Mouse (Mus musculus) gastrocnemius, adult 8-10 months (tissue): ENCODE data around the gene Brd3os. TPM values are rescaled to one million over a fixed set of nuclear protein-coding genes. Genes with fewer than 3 reads are reported as not detected.

Experiments
- DNase-seq, 2 experiments: peaks; one replicate each; pipeline ENCODE4 v3.0.0; 2022; ENCODE audit warnings: low spot score in 2 of 2
- total RNA-seq, 4 experiments: library from RNA; stranded (reverse); gene quantifications; 2 replicates each; pipeline ENCODE4 v1.2.4; 2022

Brd3os gene
- total RNA-seq, 4 experiments from 2014 or later = 0.70 to 1.2 (median 0.82) TPM

DNA sequence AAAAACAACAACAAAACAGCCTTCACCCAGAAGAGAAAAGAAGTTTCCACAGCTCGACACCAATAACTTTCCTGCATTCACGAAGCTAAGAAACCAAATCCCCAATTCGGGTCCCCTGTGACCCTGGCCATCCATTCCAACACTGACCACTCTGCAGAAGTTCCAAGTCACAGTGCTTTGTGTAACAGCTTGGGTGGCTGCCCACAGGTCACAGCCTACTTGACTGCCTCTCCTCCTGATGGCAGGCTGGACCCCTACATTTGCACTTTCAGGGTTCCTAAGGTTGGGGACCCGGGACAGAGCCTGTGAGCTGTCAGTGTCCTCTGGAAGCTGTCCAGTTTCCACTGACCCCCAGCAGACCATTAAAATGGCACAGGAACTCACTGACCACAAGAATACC is 20.8 kb downstream of the Brd3os start:
- DNase-seq = no peak

DNA sequence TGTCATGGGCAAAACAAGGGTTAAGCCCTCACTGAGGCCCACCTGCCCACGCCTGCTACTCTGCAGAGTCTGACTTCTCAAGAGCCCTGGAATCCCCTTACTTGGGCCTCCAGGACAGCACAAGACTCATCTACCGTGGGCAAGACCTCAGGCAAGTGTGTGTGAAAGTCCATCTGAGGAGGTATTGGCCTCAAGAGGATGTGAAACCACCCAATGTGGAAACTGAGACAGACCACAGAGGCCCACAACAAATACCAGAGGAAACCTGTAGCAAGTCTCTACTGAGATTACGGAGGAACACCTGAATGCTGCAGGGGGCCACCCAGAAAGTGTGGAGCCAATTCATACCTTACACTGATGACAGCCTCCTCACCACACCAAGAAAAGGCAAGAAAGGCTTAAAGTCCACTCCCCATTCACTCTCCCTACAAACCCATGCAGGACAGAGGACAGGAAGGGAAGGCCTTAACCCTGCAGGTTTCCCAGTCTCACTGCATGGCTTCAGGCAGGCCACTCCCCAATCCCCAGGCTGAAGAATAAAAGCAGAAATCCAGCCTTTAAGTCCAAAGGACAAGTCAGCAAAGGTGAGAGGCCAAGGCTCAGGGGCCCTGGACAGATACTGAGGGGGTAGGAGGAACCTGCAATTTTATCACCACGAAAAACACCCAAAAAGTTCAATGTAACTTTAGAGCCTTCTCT is 27.3 kb downstream of the Brd3os start:
- no peak for DNase-seq

DNA sequence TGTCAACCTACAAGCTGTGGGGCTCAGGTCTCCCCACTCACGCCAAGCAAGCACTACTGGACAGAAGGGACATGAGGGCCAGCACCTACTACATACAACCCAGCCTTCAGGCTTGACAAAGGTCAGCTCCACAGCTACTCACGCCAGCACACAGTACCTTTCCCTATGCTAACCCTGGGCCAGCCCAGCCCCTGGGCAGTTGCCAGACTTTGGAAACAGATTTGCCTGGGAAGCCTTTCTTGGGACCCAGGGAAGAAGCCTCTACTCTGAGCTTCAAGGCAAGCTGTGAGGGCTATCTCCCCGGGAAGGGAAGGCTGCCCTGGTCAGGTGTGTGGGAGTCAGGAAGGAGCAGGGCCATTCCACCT is 27.8 kb downstream of the Brd3os start:
- DNase-seq = no peak

DNA sequence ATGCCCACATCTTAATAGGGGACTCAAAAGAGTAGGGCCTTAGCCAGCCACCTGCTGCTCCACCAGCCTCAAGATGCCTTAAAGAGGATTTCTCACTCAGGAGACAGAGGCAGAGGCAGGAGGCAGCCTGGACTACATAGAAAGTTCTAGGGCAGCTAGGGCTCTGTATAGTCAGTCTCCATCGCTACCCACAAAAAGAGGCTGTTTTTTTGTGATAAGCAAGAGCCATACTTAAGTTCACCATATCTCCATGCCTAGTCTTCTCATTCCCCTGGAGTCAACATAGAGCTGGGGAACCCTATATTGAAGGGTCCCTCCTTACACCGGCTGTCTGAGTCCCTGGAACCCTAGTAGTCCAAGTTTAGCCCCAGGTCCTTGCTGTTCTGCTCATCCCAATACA is 28.4 kb downstream of the Brd3os start:
- no peak for DNase-seq

GRCm38 (mm10) chr2:27471170-27471584 is 29.1 kb downstream of the Brd3os start:
- peak; percentile 54 to 58 for DNase-seq

GRCm38 (mm10) chr2:27473061-27473765 is 31.1 kb downstream of the Brd3os start:
- DNase-seq = no peak

DNA sequence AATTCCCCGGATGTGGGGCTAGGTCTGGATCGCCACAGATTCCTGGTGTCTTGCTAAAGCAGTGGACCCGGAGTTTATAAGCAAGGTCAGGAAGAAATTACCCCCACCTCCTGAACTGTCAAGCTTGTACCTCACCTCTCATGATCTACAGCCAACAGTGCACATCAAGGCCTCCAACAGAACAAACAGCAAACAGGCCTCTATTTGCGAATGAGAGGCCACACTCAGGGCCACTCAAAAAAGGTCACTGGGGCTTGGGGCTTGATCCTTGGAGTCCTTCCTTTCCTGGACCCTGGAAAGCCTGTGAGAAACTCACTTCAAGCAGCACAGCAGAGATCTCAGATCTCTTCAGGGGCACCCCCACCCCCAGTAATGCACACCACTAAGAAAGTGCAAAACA is 31.8 kb downstream of the Brd3os start:
- no peak for DNase-seq

GRCm38 (mm10) chr2:27474621-27475484 is 32.7 kb downstream of the Brd3os start:
- DNase-seq = peak in 1 of 2 experiments; percentile 34

GRCm38 (mm10) chr2:27475495-27476302 is 33.6 kb downstream of the Brd3os start:
- DNase-seq = peak; percentile 89 to 94

GRCm38 (mm10) chr2:27476303-27477192 is 34.4 kb downstream of the Brd3os start:
- no peak for DNase-seq

GRCm38 (mm10) chr2:27479821-27480220 is 37.7 kb downstream of the Brd3os start:
- DNase-seq = no peak

DNA sequence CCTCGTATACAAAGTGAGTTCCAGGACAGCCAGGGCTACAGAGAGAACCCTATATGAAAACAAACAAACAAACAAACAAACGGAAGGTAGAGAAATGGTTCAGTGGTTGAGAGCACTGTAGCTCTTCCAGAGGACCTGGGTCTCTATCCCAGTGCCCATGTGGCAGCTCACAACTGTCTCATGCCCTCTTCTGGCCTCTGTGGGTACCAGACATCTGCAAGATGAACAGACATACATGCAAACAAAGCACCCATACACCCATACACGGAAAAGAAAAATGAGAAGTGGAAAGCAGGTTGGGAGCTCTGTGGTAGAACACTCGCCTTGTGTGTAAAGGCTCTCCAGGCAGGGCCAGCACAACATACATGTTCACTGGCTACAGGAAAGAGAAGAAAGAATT is 38.2 kb downstream of the Brd3os start:
- DNase-seq = no peak

DNA sequence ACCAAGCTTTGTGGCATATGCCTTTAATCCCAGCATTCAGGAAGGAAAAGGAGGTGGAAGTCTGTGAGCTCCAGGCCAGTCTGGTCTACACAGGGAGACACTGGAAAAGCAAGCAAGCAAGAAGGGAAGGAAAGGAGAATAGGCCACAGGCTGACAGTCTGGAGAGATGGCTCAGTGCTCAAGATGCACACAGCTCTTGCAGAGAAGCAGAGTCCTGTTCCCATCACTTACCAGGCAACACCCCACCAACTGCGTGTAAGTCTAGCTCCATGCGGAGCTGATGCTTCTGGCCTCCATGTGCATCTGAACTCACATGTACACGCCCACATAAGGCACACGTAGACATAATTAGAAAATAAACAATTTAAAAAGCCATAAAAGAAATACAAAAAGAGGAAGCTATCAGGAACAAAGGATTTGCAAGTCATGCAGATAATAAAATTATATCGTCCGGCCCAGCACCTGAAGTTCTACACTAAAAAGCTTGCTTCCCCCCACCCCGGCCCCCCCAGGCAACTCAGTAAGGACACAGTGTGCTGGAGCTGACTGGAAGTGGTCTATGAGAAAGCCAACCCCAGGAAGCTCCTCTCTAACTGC is 40.2 kb downstream of the Brd3os start:
- DNase-seq = no peak

- no peak for DNase-seq
Observed at GRCm38 (mm10) chr2:27486725-27487124, 44.6 kb downstream of the Brd3os start.

DNA sequence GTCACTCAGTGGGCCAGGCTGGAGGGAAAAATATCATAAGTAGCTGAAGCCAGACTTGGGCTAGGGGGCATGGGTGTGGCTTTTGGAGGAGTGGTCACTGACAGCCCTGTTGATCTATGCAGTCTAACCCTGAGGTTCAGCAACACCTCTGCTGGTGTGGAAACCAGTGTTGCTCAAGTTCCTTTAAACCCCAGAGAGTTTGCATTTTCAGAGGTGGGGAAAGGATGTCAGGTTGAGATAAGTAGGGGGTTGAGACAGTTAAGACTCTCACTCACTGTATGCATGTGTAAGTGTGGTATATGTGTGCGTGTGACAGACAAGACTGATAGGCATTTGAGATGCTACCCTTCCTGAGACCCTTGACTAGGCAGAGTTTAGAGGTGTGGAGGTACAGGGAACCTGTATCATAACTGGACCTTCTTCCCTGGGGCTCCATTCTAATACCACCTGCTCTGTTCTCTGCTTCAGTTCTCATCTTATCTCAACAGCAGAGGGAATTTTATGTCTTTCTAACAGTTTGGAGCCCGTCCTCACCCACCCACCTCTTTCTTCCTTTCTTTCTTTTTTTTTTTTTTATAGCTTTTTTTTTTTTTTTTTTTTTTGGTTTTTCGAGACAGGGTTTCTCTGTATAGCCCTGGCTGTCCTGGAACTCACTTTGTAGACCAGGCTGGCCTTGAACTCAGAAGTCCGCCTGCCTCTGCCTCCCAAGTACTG is 45.4 kb downstream of the Brd3os start:
- no peak for DNase-seq

GRCm38 (mm10) chr2:27488362-27488761 is 46.2 kb downstream of the Brd3os start:
- no peak for DNase-seq

DNA sequence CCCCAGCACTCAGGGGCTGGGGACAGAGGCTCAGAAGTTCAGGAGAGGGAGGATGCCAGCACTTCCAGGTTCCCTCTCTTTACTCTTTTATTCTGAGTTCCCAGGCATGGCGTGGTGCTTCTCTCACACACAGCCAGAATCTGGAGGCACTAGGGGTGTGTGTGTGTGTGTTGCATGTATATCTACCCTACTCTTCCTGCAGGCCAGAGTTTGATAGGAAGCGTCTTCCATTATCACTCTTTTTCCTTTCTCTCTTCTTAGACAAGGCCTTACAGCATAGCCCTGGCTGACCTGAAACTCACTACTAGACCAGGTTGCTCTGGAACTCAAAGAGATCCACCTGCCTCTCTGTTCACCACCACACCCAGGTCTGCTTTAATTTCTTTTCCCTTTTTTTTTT is 48.8 kb downstream of the Brd3os start:
- DNase-seq = no peak
